Mouse (Mus musculus) kidney, postnatal 10 days (tissue): Measurements from ENCODE around the gene G430095P16Rik.
A peak's percentile ranks its signal among the peaks of the same experiment; 100 is the strongest.

Experiments
- DNase-seq: peaks from one replicate; pipeline ENCODE4 v3.0.0; 2021; ENCODE audit warnings: mixed read lengths

The G430095P16Rik gene

GRCm38 (mm10) chr8:84722850-84723570 lies at the start of gene G430095P16Rik:
Gene G430095P16Rik, plus strand, starts transcription at chr8:84723007.
- DNase-seq = peak; percentile 85

GRCm38 (mm10) chr8:84677305-84677704 lies 45.5 kb upstream of the G430095P16Rik start:
- DNase-seq = no peak

- DNase-seq = no peak
Observed at GRCm38 (mm10) chr8:84681476-84681875, 41.3 kb upstream of the G430095P16Rik start.

DNA sequence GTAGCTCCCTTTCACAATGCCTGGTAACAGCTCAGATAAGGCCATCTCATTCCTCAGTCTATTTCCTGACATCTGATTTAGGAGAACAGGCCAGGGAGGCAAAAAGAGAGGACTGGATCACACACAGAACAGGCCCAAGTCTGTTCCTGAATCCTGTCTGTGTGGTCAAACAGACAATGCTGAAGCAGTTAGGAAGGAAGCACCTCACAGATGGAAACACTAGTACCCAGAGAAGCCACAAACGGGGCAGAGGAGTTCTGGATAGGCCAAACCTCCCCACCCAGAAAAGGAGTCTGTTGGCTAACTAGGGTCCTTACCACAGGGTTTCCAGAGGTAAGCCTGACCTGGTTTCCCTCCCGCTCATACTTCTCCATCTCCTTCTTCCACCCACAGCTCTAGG lies 40.5 kb upstream of the G430095P16Rik start:
- no peak for DNase-seq

- no peak for DNase-seq
Observed at GRCm38 (mm10) chr8:84684537-84684936, 38.3 kb upstream of the G430095P16Rik start.

GRCm38 (mm10) chr8:84686191-84687002 lies 36.4 kb upstream of the G430095P16Rik start, which contains the start of gene Trmt1:
Gene Trmt1, plus strand, starts transcription at chr8:84686307.
- peak; percentile 64 for DNase-seq

- peak; percentile 64 for DNase-seq
Observed at GRCm38 (mm10) chr8:84687003-84687704, 35.7 kb upstream of the G430095P16Rik start.

- peak; percentile 95 for DNase-seq
Observed at GRCm38 (mm10) chr8:84687705-84688100, 35.1 kb upstream of the G430095P16Rik start, which contains the start of gene Nacc1. Gene Nacc1, minus strand, starts transcription at chr8:84687862.

- peak; percentile 93 for DNase-seq
Observed at GRCm38 (mm10) chr8:84689091-84689915, 33.5 kb upstream of the G430095P16Rik start.

DNA sequence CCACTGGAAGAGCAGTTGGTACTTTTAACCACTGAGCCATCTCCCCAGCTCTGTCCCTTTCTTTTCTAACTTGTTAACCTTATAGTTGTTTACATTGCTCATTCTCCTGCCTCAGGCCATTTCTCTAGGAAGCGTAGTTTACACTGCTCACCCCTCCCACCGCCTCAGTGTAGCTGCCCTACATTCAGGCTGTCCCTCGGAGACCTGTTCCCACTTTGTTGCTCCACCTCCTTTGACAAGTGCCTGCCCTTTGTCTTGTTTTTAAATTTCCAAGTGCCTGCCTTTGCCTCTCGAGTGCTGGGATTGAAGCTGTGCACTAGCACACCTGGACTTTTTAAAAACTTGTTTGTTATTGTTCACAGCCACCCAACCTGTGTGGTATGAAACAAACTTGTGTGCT lies 29.5 kb upstream of the G430095P16Rik start:
- no peak for DNase-seq

DNA sequence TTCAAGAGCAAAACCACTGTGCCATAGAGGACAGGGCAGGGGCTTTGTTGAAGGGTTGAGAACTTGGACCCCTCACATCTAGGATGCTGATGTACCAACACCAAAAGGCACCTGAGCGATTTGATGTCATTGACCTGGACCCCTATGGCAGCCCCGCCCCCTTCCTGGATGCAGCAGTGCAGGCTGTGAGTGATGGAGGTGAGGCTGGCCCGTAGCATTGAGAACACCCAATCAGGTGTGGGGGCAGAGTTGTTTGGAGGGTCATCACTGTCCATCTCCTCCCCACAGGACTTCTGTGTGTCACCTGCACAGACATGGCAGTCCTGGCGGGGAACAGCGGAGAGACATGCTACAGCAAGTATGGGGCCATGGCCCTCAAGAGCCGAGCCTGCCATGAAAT lies 27.7 kb upstream of the G430095P16Rik start:
- DNase-seq = no peak

- DNase-seq = peak; percentile 77
Observed at GRCm38 (mm10) chr8:84697166-84698130, 25.4 kb upstream of the G430095P16Rik start.

DNA sequence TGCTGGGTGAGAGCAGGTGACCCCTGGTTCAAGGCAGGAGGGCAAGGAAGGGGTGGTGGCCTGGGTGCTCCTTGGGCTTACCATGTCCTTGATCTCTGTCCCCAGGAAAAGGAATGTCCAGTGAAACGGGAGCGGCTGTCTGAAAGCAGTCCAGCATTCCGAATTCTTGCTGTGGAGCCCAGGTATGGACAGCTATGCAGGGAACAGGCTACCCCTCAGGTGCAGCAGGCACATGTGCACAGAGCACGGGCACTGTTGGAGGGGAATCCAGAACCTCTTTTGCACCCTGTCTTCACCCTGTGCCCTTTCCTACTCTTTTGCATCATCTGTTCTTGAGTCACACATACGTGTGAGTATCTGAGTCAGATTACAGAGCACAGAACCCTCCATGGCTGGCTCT lies 24.5 kb upstream of the G430095P16Rik start:
- DNase-seq = no peak

DNA sequence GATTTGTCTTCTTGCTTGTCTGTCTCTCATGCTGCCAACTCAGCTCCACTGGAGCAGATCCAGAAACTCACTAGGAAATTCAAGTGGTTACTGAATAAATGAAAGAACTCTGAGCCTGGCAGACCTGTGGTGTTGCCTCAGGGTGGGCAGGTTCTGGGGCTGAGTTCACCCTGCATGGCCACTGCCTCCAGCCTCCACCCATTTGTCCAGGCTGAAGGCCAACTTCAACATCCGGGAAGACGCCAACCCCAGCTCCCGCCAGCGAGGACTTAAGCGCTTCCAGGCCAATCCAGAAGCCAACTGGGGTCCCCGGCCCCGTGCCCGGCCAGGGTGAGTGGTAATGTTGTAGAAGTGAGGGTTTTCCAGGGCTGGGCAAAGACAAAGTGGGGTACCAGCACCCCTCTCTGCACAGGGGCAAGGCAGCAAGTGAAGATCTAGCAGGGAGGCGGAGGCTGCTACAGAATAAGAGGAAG lies 23.8 kb upstream of the G430095P16Rik start:
- peak; percentile 78 for DNase-seq

GRCm38 (mm10) chr8:84699861-84700322 lies 22.9 kb upstream of the G430095P16Rik start:
- peak; percentile 83 for DNase-seq

GRCm38 (mm10) chr8:84700526-84700925 lies 22.3 kb upstream of the G430095P16Rik start:
- no peak for DNase-seq

DNA sequence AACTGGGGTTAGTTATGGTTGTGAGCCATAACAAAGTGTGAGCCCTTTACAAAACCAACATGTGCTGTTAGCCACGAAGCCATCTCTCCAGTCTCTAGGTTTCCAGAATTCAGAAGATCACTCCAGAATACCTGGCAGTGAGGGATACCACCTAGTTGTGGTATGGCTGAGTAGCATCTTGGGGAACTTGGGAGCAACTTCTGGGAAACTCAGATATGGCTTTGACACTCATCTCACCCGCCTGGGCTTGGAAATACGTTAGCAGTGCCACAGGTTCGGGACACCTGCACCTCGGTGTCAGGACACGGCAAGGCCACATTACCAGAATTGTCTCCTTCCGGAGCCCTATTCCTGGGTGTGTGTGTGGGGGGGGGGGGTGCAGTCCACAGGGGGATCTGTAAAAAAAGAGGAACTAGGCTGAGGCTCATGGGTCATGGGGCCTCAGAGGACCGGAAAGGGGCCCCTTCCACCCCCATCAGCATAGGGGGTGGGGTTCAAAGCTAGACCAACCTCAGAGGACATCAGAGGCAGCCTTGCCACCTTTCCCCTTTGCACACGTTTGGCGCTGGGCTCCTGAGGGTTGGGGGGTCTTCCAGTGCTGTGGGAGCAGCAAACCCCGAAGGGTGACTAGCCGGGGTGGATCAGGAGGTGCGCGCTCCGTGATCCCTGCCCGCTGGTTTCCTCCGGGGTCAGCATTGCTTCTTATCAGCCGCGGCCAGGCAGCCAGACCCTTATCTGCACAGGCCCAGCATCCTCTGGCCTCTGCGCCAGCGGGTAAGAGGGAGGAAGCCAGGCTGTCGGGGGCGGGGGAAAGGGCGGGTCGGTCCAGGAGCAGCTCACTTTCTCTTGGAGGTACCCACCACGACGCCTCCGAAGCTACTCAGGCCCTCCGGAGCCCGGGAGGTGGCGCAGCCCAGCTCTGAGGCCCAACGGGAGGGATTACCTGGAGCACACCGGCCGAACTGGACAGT lies 21.6 kb upstream of the G430095P16Rik start, which contains the start of gene Lyl1:
Lyl1 (plus strand) TSS at position 517 of the 971 bp plus-strand sequence.
- peak; percentile 82 for DNase-seq

- no peak for DNase-seq
Observed at GRCm38 (mm10) chr8:84702561-84702960, 20.2 kb upstream of the G430095P16Rik start.

DNA sequence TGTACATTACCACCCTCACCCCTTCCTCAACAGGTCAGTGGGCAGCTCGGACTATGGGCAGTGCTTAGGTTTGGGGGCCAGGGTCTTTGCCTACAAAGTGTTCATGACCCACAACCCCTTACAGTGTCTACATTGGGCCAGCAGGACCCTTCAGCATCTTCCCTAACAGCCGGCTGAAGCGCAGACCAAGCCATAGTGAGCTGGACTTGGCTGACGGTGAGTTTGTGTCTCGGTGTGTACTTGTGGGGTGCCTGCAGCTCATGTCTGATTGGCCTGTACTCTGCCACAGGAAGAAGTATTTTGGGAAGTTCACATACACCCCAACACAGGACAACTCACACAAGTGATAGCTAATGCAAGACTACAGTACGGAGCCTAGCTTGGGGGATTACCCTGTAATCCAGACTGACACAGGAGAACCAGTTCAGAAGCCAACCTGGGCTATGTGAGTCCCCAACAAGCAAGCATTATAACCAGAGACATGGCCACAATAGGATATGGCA lies 19.8 kb upstream of the G430095P16Rik start:
- no peak for DNase-seq
